Mouse (Mus musculus) forebrain, embryonic 15.5 days (tissue): ENCODE data around the gene Dscam. TPM values are rescaled to one million over a fixed set of nuclear protein-coding genes. Genes with fewer than 3 reads are reported as not detected.
A peak's percentile ranks its signal among the peaks of the same experiment; 100 is the strongest.

Experiments used
- ATAC-seq: fragments of 200-750 bp; cut with Nextera tagmentation; replicated peaks from 2 replicates; pipeline ENCODE4 v1.8.0; 2017; ENCODE audit warnings: mild to moderate bottlenecking, moderate TSS enrichment, moderate library complexity
- H3K27ac ChIP-seq: fragments of 300-500 bp; sonication (generic); replicated peaks from 2 replicates; pipeline ENCODE4 v1.5.1; 2015; ENCODE audit warnings: mild to moderate bottlenecking, inconsistent platforms
- H3K27me3 ChIP-seq: fragments of 300-500 bp; sonication (generic); 2 replicates; pipeline ENCODE4 v1.6.1; 2015; ENCODE audit warnings: inconsistent platforms
- H3K36me3 ChIP-seq: fragments of 300-500 bp; sonication (generic); 2 replicates; pipeline ENCODE4 v1.6.1; 2015; ENCODE audit warnings: mild to moderate bottlenecking, inconsistent platforms
- H3K4me1 ChIP-seq: fragments of 300-500 bp; sonication (generic); 2 replicates; pipeline ENCODE4 v1.6.1; 2015; ENCODE audit warnings: inconsistent platforms
- H3K4me2 ChIP-seq: fragments of 300-500 bp; sonication (generic); replicated peaks from 2 replicates; pipeline ENCODE4 v1.6.1; 2015; ENCODE audit warnings: mild to moderate bottlenecking, inconsistent platforms
- H3K4me3 ChIP-seq: fragments of 300-500 bp; sonication (generic); 2 replicates; pipeline ENCODE4 v1.5.1; 2015; ENCODE audit warnings: mild to moderate bottlenecking, inconsistent platforms
- H3K9ac ChIP-seq: fragments of 300-500 bp; sonication (generic); replicated peaks from 2 replicates; pipeline ENCODE4 v1.6.1; 2015; ENCODE audit warnings: mild to moderate bottlenecking, inconsistent platforms
- H3K9me3 ChIP-seq: fragments of 300-500 bp; sonication (generic); 2 replicates; pipeline ENCODE4 v1.6.1; 2016; ENCODE audit warnings: inconsistent platforms
- WGBS: fragments of 180-500 bp; shearing (Covaris S2); methylation state at CpG from one replicate; pipeline ENCODE4 v1.1.7; 2015; ENCODE audit warnings: mixed read lengths; 5-methylcytosine and 5-hydroxymethylcytosine counted together
- polyA plus RNA-seq: library from polyadenylated mRNA; unstranded; fragments of >200 nt; fragmentation: Nextera tagmentation; extraction: Ambion mirVana; gene quantifications from 2 replicates; pipeline ENCODE4 v1.2.1, GENCODE M21; 2015

Dscam gene
- polyA plus RNA-seq = 7.7 and 8.0 TPM in 2 replicates

DNA sequence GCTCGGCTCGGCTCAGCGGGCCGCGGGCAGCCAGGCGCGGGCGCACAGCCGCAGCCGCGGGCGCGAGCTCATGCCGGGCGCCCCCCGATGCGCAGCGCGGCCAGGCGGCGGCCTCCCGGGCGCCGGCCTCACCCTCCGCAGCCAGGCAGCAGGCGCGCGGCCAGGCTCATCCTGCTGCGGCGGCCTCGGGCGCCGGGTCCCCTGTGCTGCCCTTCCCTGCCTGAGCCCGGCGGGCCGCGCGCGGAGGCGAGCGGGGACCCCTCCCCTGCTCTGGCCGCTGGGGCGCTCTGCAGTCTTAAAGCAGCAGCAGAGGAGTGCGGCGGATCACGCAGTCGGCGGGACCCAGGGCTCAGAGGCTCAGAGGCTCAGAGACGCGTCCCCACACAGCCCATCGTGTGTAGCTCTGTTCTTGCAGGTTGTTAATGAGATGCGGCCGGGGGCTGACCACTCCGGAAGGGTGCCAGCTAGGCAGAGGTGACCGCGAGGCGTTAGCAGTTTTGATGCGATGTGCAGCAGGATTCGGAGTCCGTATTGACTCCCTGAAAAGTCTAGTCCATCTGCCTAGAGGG lies at the start of gene Dscam:
Gene Dscam (minus strand): TSS at position 240 of the 569 bp plus-strand sequence.
- no peaks in the 10 kb centered on the region for H3K9me3 ChIP-seq
- peak; percentile 64 for ATAC-seq

DNA sequence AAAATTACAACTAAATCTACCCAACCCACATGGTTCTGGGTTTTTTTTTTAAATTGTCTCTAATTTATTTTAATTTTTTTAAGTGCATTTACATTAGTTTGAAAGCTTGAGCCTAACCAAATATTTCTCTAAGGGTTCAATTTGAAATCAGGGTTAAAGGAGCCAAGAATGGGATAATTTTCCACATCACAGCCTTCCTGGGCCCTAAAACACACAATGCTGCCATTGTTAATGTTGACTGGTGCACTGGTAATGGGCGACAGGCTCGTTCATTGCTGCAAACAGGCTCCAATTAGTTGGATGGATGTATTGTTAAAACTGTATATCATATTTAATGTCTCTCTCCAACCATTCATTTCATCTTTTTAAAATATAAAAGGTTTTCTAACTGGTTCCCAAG lies 48.8 kb upstream of the Dscam start:
- no peak overlapping the region for H3K27ac ChIP-seq
- no peak overlapping the region for H3K4me2 ChIP-seq
- no peak overlapping the region for H3K4me3 ChIP-seq
- no peaks in the 10 kb centered on the region for H3K9me3 ChIP-seq
- no peaks in the 10 kb centered on the region for H3K36me3 ChIP-seq
- no peaks in the 10 kb centered on the region for H3K27me3 ChIP-seq
- no peak overlapping the region for H3K9ac ChIP-seq
- WGBS = 23% methylated on average over 2 of the region's 2 CpGs
- no peaks in the 10 kb centered on the region for H3K4me1 ChIP-seq
- no peak for ATAC-seq

More for the DNA sequence above, at the start of gene Dscam:
- H3K9ac ChIP-seq = peak within 1 kb of the TSS; percentile 92
- peak within 1 kb of the TSS; percentile 79 for H3K4me3 ChIP-seq
- peak within 1 kb of the TSS; percentile 91 for H3K27ac ChIP-seq
- H3K27me3 ChIP-seq = peaks cover 7% of the 10 kb centered on the region; the same call in 1 of the 2 replicates
- H3K36me3 ChIP-seq = no peaks in the 10 kb centered on the region
- H3K4me1 ChIP-seq = peaks cover 47% of the 10 kb centered on the region
- under 1% methylated on average over 57 of the region's 60 CpGs for WGBS
- H3K4me2 ChIP-seq = peak within 1 kb of the TSS; percentile 82

DNA sequence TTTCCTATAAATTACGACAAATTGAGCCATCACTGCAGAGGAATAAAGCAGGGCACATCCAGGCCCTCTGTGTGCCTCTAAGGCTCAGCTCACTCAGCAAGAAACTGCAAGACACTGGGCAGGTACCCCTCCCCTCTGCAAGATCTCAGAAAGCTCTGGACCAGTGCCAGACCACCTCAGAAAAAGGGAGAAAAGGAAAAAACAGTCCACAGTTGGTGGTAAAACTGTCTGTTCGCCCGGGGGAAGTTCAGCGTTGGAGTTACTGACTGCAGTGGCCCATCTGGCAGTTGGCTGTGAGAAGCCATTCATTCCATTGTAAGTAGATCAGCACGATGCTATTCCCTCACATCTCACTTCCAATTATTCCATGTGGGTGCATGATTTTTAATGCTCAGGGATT lies 39.4 kb upstream of the Dscam start:
- Histone ChIP-seq H3K27me3 (no peaks in the 10 kb centered on the region), H3K4me3 (no peak overlapping the region), H3K36me3 (no peaks in the 10 kb centered on the region), H3K9ac (no peak overlapping the region), H3K4me1 (peaks cover 9% of the 10 kb centered on the region), H3K4me2 (no peak overlapping the region), H3K9me3 (no peaks in the 10 kb centered on the region), H3K27ac (no peak overlapping the region)
- WGBS = 31% methylated on average over 5 of the region's 5 CpGs
- ATAC-seq = peak; percentile 78

DNA sequence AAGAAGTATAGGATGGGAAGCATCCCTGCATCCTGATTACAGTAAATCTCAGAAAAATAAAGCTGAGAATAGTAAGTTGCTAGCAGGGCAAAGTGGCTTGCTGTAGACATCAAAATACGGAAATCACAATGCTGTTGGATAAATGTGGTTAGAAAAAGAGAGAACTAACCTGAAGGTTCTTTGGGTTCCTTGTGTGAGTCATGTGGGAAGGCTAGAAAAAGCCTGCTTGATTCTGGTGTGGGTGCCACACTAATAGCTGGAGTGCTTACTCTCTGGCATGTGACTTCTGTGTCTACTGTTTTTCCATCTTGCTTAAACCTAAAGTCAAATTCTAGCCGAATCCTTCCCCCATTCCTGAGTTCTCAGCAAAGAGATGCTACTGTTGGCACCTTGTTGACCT lies 37.7 kb upstream of the Dscam start:
- no peaks in the 10 kb centered on the region for H3K36me3 ChIP-seq
- no peaks in the 10 kb centered on the region for H3K9me3 ChIP-seq
- no peak overlapping the region for H3K9ac ChIP-seq
- H3K4me3 ChIP-seq = no peak overlapping the region
- no peak overlapping the region for H3K27ac ChIP-seq
- no peaks in the 10 kb centered on the region for H3K27me3 ChIP-seq
- no peak for ATAC-seq
- no peak overlapping the region for H3K4me2 ChIP-seq
- H3K4me1 ChIP-seq = peaks cover 9% of the 10 kb centered on the region
- 83% methylated on average over 2 of the region's 2 CpGs for WGBS

DNA sequence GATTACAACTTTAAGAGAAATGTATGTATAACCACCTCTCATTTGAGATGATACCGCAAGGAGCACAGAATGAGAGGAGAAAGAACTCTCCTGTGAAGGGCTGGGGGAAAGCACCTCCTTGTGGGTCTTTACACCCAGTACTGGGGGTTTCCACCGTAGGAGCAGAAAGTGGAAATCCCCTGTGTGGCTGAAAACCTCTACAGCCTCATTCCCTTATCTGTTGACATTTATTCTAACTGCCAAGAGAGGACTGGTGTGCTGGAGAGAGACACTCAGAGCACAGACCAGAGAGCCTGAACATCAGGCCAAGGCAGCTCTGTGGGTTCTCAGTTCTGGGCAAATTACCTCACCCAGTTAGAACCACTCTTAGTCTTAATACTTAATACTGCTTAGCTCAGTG lies 33.5 kb upstream of the Dscam start:
- Histone ChIP-seq H3K4me2 (no peak overlapping the region), H3K4me3 (no peak overlapping the region), H3K36me3 (no peaks in the 10 kb centered on the region), H3K27me3 (no peaks in the 10 kb centered on the region), H3K4me1 (no peaks in the 10 kb centered on the region), H3K9me3 (no peaks in the 10 kb centered on the region), H3K9ac (no peak overlapping the region), H3K27ac (no peak overlapping the region)
- ATAC-seq = no peak
- WGBS = 97% methylated on average over 2 of the region's 2 CpGs

DNA sequence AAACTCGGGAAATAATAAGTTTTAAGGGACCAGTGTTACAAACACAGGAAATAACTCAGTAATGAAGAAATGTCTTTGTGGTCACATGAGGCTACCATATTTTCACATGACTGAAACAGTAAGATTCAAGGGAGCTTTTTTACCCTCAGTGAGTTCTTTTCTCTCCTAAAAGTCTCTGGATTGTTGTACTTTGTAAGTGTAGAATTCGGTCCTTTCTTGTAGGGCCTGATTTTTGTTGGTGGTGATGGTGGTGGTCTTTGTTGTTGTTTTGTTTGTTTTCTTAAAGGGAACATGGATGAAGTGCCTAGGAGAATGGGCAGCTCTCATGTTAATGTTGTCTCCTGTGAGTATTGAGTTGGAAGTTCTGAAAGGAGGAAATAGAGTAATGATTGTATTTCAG lies 33.0 kb upstream of the Dscam start:
- no peak for ATAC-seq
- H3K4me2 ChIP-seq = no peak overlapping the region
- no peaks in the 10 kb centered on the region for H3K27me3 ChIP-seq

DNA sequence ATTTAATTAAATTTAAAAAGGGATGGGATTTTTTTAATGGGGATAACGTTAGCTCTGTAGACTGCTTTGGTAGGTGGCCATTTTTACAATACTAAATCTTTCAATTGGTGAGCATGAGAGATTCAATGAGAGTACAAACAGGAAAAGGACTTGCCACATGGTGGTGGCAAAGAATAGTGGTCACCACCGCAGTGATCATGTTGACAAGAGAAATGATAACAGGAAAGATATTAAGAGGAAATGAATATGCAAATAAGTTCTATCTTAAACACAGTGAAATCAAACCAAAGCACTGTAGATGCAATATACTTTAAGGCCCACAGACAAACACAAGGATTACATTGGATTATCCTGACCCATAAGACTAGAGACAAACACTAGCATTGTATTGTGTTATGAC lies 24.1 kb upstream of the Dscam start:
- Histone ChIP-seq H3K4me1 (no peaks in the 10 kb centered on the region), H3K27me3 (no peaks in the 10 kb centered on the region)
- 77% methylated on average over 2 of the region's 2 CpGs for WGBS

More for the DNA sequence above, 33.0 kb upstream of the Dscam start:
- WGBS = 93% methylated on average over 2 of the region's 2 CpGs
- Histone ChIP-seq H3K9me3 (no peaks in the 10 kb centered on the region), H3K9ac (no peak overlapping the region), H3K4me1 (no peaks in the 10 kb centered on the region), H3K4me3 (no peak overlapping the region), H3K36me3 (no peaks in the 10 kb centered on the region), H3K27ac (no peak overlapping the region)

DNA sequence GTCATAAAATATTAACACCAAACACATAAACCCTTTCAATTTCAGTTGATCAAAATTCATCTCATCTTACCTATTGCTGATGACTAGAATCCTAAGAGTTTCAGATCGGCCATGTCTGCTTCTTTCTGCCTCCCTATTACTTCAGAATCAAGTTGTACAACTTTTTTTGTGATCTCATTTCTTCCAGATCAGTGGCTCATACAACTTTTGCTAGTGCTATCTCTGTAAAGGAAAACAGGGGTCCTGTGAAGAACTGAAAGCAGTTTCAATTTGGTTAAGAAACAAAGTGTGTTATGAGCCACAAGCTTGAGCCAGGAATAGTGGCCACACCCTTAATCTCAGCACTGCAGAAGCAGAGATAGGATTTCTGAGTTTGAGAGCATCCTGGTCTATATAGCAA lies 23.6 kb upstream of the Dscam start:
- no peak for ATAC-seq
- Histone ChIP-seq H3K4me2 (no peak overlapping the region), H3K4me1 (no peaks in the 10 kb centered on the region), H3K9ac (no peak overlapping the region), H3K36me3 (no peaks in the 10 kb centered on the region), H3K27ac (no peak overlapping the region), H3K4me3 (no peak overlapping the region), H3K27me3 (no peaks in the 10 kb centered on the region), H3K9me3 (no peaks in the 10 kb centered on the region)
- 79% methylated on average over 1 of the region's 1 CpGs for WGBS

More for the DNA sequence above, 24.1 kb upstream of the Dscam start:
- no peak overlapping the region for H3K9ac ChIP-seq
- no peak overlapping the region for H3K4me3 ChIP-seq
- no peak overlapping the region for H3K4me2 ChIP-seq
- no peaks in the 10 kb centered on the region for H3K9me3 ChIP-seq
- ATAC-seq = no peak
- H3K27ac ChIP-seq = no peak overlapping the region
- H3K36me3 ChIP-seq = no peaks in the 10 kb centered on the region

DNA sequence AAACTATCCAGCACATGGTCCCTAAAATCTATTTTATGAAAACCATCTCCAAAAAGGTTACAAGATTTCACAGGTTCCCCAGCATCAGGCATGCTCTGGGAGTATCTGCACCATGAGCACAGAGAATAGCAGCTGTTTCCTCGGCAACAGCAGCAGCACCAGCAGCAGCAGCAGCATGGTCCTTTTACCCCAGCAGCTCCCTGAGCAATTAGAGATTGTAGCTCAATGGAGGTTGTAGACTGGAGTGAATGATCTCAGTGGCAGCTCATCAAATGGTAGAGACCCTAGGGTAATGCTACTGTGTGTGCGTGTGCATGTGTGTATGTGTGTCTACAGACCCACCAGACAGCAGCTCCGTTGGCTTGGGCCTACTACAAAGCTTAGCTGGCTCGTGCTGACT lies 21.7 kb upstream of the Dscam start:
- Histone ChIP-seq H3K27ac (no peak overlapping the region), H3K27me3 (no peaks in the 10 kb centered on the region), H3K4me1 (no peaks in the 10 kb centered on the region), H3K4me2 (no peak overlapping the region), H3K9me3 (no peaks in the 10 kb centered on the region), H3K36me3 (no peaks in the 10 kb centered on the region), H3K9ac (no peak overlapping the region), H3K4me3 (no peak overlapping the region)
- no peak for ATAC-seq
- WGBS = 40% methylated on average over 4 of the region's 4 CpGs

DNA sequence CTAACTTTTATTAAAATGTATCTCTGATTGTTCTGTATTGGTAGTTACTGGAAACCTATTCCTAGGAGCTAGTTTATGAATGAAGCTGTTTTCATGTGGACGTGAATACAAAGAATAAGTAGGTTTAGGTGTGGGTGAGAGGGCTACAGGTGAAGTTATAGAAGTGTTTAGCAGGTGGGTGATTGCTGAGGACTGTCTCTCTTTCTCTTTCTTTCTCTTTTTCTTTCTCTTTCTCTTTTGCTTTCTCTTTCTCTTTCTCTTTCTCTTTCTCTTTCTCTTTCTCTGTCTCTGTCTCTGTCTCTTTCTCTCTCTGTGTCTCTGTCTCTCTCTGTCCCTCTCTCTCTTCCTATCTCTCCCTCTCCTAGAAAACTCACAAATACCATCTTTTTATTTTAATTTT lies 20.1 kb upstream of the Dscam start:
- no peak overlapping the region for H3K27ac ChIP-seq
- 88% methylated on average over 1 of the region's 1 CpGs for WGBS
- no peak overlapping the region for H3K4me3 ChIP-seq
- no peaks in the 10 kb centered on the region for H3K27me3 ChIP-seq
- no peak overlapping the region for H3K4me2 ChIP-seq
- H3K4me1 ChIP-seq = no peaks in the 10 kb centered on the region
- ATAC-seq = no peak
- H3K36me3 ChIP-seq = no peaks in the 10 kb centered on the region
- H3K9ac ChIP-seq = no peak overlapping the region
- peaks cover 2% of the 10 kb centered on the region; the same call in 1 of the 2 replicates for H3K9me3 ChIP-seq

DNA sequence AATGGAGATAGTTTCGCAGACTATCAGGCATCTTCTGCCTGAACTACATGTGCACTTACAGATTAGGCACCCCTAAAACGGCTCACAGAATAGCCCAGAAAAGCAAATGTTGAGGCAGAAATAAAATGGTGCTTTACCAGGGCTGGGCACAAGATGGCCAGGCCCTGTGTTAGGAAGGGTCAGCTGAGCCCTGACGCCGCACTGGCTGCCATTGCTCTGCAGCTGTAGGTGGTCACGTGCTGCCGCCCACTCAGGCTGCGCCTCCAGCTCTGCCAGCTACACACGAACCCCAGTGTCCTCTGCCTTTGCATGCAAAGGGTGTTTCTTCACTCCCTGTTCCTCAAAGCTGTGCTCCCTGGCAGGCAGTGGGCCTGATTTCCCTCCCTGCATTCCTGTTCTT lies 948 bp upstream of the Dscam start:
- no peak overlapping the region for H3K4me3 ChIP-seq
- peaks cover 7% of the 10 kb centered on the region; the same call in 1 of the 2 replicates for H3K27me3 ChIP-seq
- peaks cover 37% of the 10 kb centered on the region for H3K4me1 ChIP-seq
- no peak overlapping the region for H3K4me2 ChIP-seq
- no peak for ATAC-seq
- no peaks in the 10 kb centered on the region for H3K9me3 ChIP-seq
- WGBS = 50% methylated on average over 8 of the region's 8 CpGs
- peak overlapping the region; percentile 91 for H3K27ac ChIP-seq
- H3K9ac ChIP-seq = no peak overlapping the region
- H3K36me3 ChIP-seq = no peaks in the 10 kb centered on the region

DNA sequence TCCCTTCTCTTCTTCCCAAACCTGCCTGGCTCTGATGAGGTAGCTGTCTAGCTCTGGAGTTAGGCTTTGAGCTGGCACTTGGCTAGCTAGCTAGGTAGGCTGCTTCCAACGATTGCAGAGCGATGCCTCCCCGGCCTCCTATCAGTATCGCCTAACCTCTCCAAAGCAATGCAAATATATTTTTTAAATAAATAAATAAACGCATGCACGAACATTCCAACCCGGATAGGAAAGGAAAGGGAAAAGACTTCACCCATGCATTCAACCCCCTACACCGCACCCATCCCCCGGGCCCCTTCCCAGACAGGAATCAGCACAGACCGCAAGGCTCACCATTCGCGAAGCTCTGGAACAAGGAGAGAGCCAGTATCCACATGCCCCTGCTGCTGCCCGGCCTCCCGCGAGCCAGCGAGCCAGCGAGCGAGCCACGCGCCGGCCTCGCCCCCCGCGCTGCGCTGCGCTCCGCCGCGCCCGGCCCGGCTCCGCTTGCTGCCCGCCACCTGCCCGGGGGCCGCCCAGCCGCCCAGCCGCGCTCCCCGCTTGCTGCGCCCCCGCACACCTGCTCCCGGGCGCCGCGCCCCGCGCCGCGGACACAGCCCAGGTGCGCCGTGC lies 545 bp downstream of the Dscam start:
- Histone ChIP-seq H3K36me3 (no peaks in the 10 kb centered on the region), H3K4me2 (peak overlapping the region; percentile 82), H3K4me1 (peaks cover 52% of the 10 kb centered on the region), H3K9ac (peak overlapping the region; percentile 92), H3K4me3 (peak overlapping the region; percentile 79), H3K27ac (peak overlapping the region; percentile 91), H3K9me3 (no peaks in the 10 kb centered on the region), H3K27me3 (peaks cover 7% of the 10 kb centered on the region; the same call in 1 of the 2 replicates)
- peak; percentile 39 for ATAC-seq
- under 1% methylated on average over 49 of the region's 51 CpGs for WGBS

DNA sequence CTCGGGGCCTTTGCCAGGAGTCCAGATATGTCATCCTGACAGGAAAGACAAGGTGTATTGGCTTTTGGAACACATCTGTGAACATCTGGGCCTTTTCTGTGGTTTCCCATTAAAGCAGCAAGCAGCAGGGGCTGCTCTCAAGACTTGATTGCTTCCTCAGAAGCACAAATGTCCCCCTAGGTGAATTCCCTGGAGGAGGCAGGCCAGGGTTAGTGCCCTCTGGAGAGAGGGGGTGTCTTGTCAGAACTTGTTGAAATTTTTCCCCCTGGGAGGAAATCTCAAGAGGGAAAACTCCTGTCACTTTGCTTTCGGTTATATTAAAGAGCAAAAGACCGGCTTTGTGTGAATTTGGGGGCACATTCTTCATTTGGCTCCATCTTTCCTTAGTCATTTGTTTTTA lies 1.9 kb downstream of the Dscam start:
- H3K9ac ChIP-seq = peak overlapping the region; percentile 92
- H3K27ac ChIP-seq = peak overlapping the region; percentile 91
- peak overlapping the region; percentile 79 for H3K4me3 ChIP-seq
- H3K4me1 ChIP-seq = peaks cover 55% of the 10 kb centered on the region
- no peak for ATAC-seq
- no peaks in the 10 kb centered on the region for H3K36me3 ChIP-seq
- peaks cover 7% of the 10 kb centered on the region; the same call in 1 of the 2 replicates for H3K27me3 ChIP-seq
- WGBS = 44% methylated on average over 3 of the region's 3 CpGs
- H3K4me2 ChIP-seq = peak overlapping the region; percentile 82
- H3K9me3 ChIP-seq = no peaks in the 10 kb centered on the region
